Mouse (Mus musculus) bone marrow macrophage, adult 2 months (primary cell): ENCODE data around the gene Tln2. TPM values are rescaled to one million over a fixed set of nuclear protein-coding genes. Genes with fewer than 3 reads are reported as not detected.

Experiments
- H3K27ac ChIP-seq: 2 replicates; pipeline ENCODE4 v1.5.1; 2012; ENCODE audit warnings: low read depth, low read length; ENCODE audit not compliant: insufficient read depth
- H3K4me1 ChIP-seq: 2 replicates; pipeline ENCODE4 v1.6.1; 2012; ENCODE audit warnings: low read length; ENCODE audit not compliant: control insufficient read depth, insufficient read depth
- H3K4me3 ChIP-seq: 2 replicates; pipeline ENCODE4 v1.5.1; 2012; ENCODE audit warnings: mild to moderate bottlenecking, low read length, moderate library complexity; ENCODE audit not compliant: insufficient read depth
- CTCF ChIP-seq: IDR thresholded peaks from 2 replicates; pipeline ENCODE4 v1.5.1; 2012; ENCODE audit warnings: low read depth, mild to moderate bottlenecking, low read length, moderate library complexity
- POLR2A ChIP-seq: IDR thresholded peaks from 2 replicates; pipeline ENCODE4 v1.6.1; 2012; ENCODE audit warnings: mild to moderate bottlenecking, low read depth, low read length, borderline replicate concordance
- polyA plus RNA-seq: library from polyadenylated mRNA; stranded (reverse); fragments of >200 nt; gene quantifications from 2 replicates; pipeline ENCODE4 v1.2.4, GENCODE M21; 2012; ENCODE audit not compliant: missing spikeins, insufficient read depth, insufficient read length

Gene Tln2
- polyA plus RNA-seq, 1 experiment: 0.42 TPM

- TF ChIP-seq CTCF (no peak), POLR2A (no peak)
- no peak overlapping the region for H3K4me3 ChIP-seq
- no peak overlapping the region for H3K27ac ChIP-seq
- H3K4me1 ChIP-seq: no peaks in the 10 kb centered on the region
Measured at GRCm38 (mm10) chr9:67549811-67550501, 9.5 kb downstream of the Tln2 start.

- H3K4me1 ChIP-seq: no peaks in the 10 kb centered on the region
- no peak overlapping the region for H3K4me3 ChIP-seq
- no peak overlapping the region for H3K27ac ChIP-seq
- no peak for TF ChIP-seq POLR2A
Measured at GRCm38 (mm10) chr9:67549332-67549731, 10.2 kb downstream of the Tln2 start.

- Histone ChIP-seq H3K27ac (no peak overlapping the region), H3K4me1 (no peaks in the 10 kb centered on the region), H3K4me3 (no peak overlapping the region)
- no peak for TF ChIP-seq CTCF
- no peak for TF ChIP-seq POLR2A
Measured at GRCm38 (mm10) chr9:67546650-67547049, 12.9 kb downstream of the Tln2 start.

GRCm38 (mm10) chr9:67545794-67546193 is 13.7 kb downstream of the Tln2 start:
- Histone ChIP-seq H3K27ac (no peak overlapping the region), H3K4me1 (no peaks in the 10 kb centered on the region), H3K4me3 (no peak overlapping the region)
- TF ChIP-seq CTCF: no peak
- no peak for TF ChIP-seq POLR2A

- no peak overlapping the region for H3K4me3 ChIP-seq
- no peaks in the 10 kb centered on the region for H3K4me1 ChIP-seq
- H3K27ac ChIP-seq: no peak overlapping the region
- TF ChIP-seq POLR2A (no peak), CTCF (no peak)
Measured at GRCm38 (mm10) chr9:67544783-67545182, 14.7 kb downstream of the Tln2 start.

- Histone ChIP-seq H3K4me1 (no peaks in the 10 kb centered on the region), H3K27ac (no peak overlapping the region)
- no peak for TF ChIP-seq POLR2A
- TF ChIP-seq CTCF: no peak
Measured at GRCm38 (mm10) chr9:67541948-67542347, 17.6 kb downstream of the Tln2 start.

GRCm38 (mm10) chr9:67539776-67540706 is 19.5 kb downstream of the Tln2 start:
- no peak overlapping the region for H3K4me3 ChIP-seq
- no peak for TF ChIP-seq CTCF
- TF ChIP-seq POLR2A: no peak
- H3K27ac ChIP-seq: no peak overlapping the region

More at GRCm38 (mm10) chr9:67541948-67542347, 17.6 kb downstream of the Tln2 start:
- no peak overlapping the region for H3K4me3 ChIP-seq

GRCm38 (mm10) chr9:67534420-67534819 is 25.1 kb downstream of the Tln2 start:
- no peak overlapping the region for H3K4me3 ChIP-seq
- no peak overlapping the region for H3K27ac ChIP-seq
- no peaks in the 10 kb centered on the region for H3K4me1 ChIP-seq
- TF ChIP-seq POLR2A (no peak), CTCF (no peak)

More at GRCm38 (mm10) chr9:67539776-67540706, 19.5 kb downstream of the Tln2 start:
- H3K4me1 ChIP-seq: no peaks in the 10 kb centered on the region

GRCm38 (mm10) chr9:67533260-67533659 is 26.2 kb downstream of the Tln2 start:
- Histone ChIP-seq H3K27ac (no peak overlapping the region), H3K4me1 (no peaks in the 10 kb centered on the region), H3K4me3 (no peak overlapping the region)
- TF ChIP-seq CTCF: no peak
- no peak for TF ChIP-seq POLR2A

GRCm38 (mm10) chr9:67532631-67533030 is 26.9 kb downstream of the Tln2 start:
- H3K4me3 ChIP-seq: no peak overlapping the region
- no peaks in the 10 kb centered on the region for H3K4me1 ChIP-seq
- no peak overlapping the region for H3K27ac ChIP-seq
- TF ChIP-seq CTCF (no peak), POLR2A (no peak)
